Mouse (Mus musculus) left cerebral cortex, adult 11 months (tissue): ENCODE results near the gene Cacna2d2.

ENCODE experiments used
- DNase-seq: peaks from one replicate; pipeline ENCODE4 v3.0.0; 2022; ENCODE audit warnings: low spot score

The Cacna2d2 gene

GRCm38 (mm10) chr9:107500708-107501286 is 101.4 kb downstream of the Cacna2d2 start:
- no peak for DNase-seq

- DNase-seq, result no peak
These were observed 102.9 kb downstream of the Cacna2d2 start for GRCm38 (mm10) chr9:107502131-107502846.

- no peak for DNase-seq
These were observed 105.5 kb downstream of the Cacna2d2 start for GRCm38 (mm10) chr9:107504662-107505537.

- DNase-seq, result peak; percentile 43
These were observed 108.9 kb downstream of the Cacna2d2 start for GRCm38 (mm10) chr9:107508266-107508665.

- no peak for DNase-seq
These were observed 111.1 kb downstream of the Cacna2d2 start for GRCm38 (mm10) chr9:107510384-107511100.

- no peak for DNase-seq
These were observed 112.0 kb downstream of the Cacna2d2 start for GRCm38 (mm10) chr9:107511436-107511835.

- DNase-seq, result no peak
These were observed 112.9 kb downstream of the Cacna2d2 start for GRCm38 (mm10) chr9:107512326-107512725.

GRCm38 (mm10) chr9:107514303-107514955 is 115.0 kb downstream of the Cacna2d2 start:
- peak; percentile 64 for DNase-seq

GRCm38 (mm10) chr9:107520331-107520730 is 120.9 kb downstream of the Cacna2d2 start:
- DNase-seq, result no peak

- DNase-seq, result no peak
These were observed 121.8 kb downstream of the Cacna2d2 start for GRCm38 (mm10) chr9:107521190-107521589.

- no peak for DNase-seq
These were observed 122.4 kb downstream of the Cacna2d2 start for GRCm38 (mm10) chr9:107521711-107522399.

GRCm38 (mm10) chr9:107522400-107522711 is 122.9 kb downstream of the Cacna2d2 start:
- no peak for DNase-seq

GRCm38 (mm10) chr9:107526198-107527026 is 127.0 kb downstream of the Cacna2d2 start:
- no peak for DNase-seq

GRCm38 (mm10) chr9:107533791-107534407 is 134.5 kb downstream of the Cacna2d2 start, which contains the start of gene Tmem115:
Gene Tmem115 (plus strand): TSS chr9:107533945.
- peak; percentile 94 for DNase-seq

- DNase-seq, result no peak
These were observed 135.2 kb downstream of the Cacna2d2 start for GRCm38 (mm10) chr9:107534408-107535202.

- DNase-seq, result no peak
These were observed 138.8 kb downstream of the Cacna2d2 start for GRCm38 (mm10) chr9:107538231-107538630.

- no peak for DNase-seq
These were observed 139.3 kb downstream of the Cacna2d2 start for GRCm38 (mm10) chr9:107538711-107539110.

- DNase-seq, result no peak
These were observed 140.5 kb downstream of the Cacna2d2 start for GRCm38 (mm10) chr9:107539940-107540339.

- DNase-seq, result no peak
These were observed 141.0 kb downstream of the Cacna2d2 start for GRCm38 (mm10) chr9:107540420-107540819.
